Mouse (Mus musculus): ENCODE results near the gene Ssbp2. TPM values are rescaled to one million over a fixed set of nuclear protein-coding genes. Genes with fewer than 3 reads are reported as not detected.

The Ssbp2 gene
- polyA plus RNA-seq, 1 experiment = 107 TPM

- H3K4me3 ChIP-seq (ENCODE audit: insufficient read depth, low read length) = no peak overlapping the region
- H3K27ac ChIP-seq (ENCODE audit: insufficient read depth, low read length) = no peak overlapping the region
- no peak for TF ChIP-seq POLR2A (IDR thresholded peaks at IDR 0.05; ENCODE audit: extremely low read depth, insufficient read depth, low read length)
- H3K4me1 ChIP-seq (ENCODE audit: control insufficient read depth, insufficient read depth, low read length) = no peaks in the 10 kb centered on the region
These were observed 139.5 kb downstream of the Ssbp2 start for GRCm38 (mm10) chr13:91599594-91599993.

- no peak overlapping the region for H3K4me3 ChIP-seq (ENCODE audit: insufficient read depth, low read length)
- no peak overlapping the region for H3K27ac ChIP-seq (ENCODE audit: insufficient read depth, low read length)
- H3K4me1 ChIP-seq (ENCODE audit: control insufficient read depth, insufficient read depth, low read length) = no peaks in the 10 kb centered on the region
- TF ChIP-seq POLR2A (IDR thresholded peaks at IDR 0.05; ENCODE audit: extremely low read depth, insufficient read depth, low read length) (no peak), CTCF (IDR thresholded peaks at IDR 0.05; ENCODE audit: extremely low read depth, insufficient read depth, low read length) (no peak)
These were observed 145.2 kb downstream of the Ssbp2 start for GRCm38 (mm10) chr13:91605043-91605840.

- TF ChIP-seq POLR2A (IDR thresholded peaks at IDR 0.05; ENCODE audit: extremely low read depth, insufficient read depth, low read length) (no peak), CTCF (IDR thresholded peaks at IDR 0.05; ENCODE audit: extremely low read depth, insufficient read depth, low read length) (no peak)
- H3K4me3 ChIP-seq (ENCODE audit: insufficient read depth, low read length) = no peak overlapping the region
These were observed 150.5 kb downstream of the Ssbp2 start for GRCm38 (mm10) chr13:91610601-91611000.

GRCm38 (mm10) chr13:91611909-91612308, 151.8 kb downstream of the Ssbp2 start:
- TF ChIP-seq POLR2A (IDR thresholded peaks at IDR 0.05; ENCODE audit: extremely low read depth, insufficient read depth, low read length) = no peak
- no peak for TF ChIP-seq CTCF (IDR thresholded peaks at IDR 0.05; ENCODE audit: extremely low read depth, insufficient read depth, low read length)

More at GRCm38 (mm10) chr13:91610601-91611000, 150.5 kb downstream of the Ssbp2 start:
- H3K27ac ChIP-seq (ENCODE audit: insufficient read depth, low read length) = no peak overlapping the region
- no peaks in the 10 kb centered on the region for H3K4me1 ChIP-seq (ENCODE audit: control insufficient read depth, insufficient read depth, low read length)

GRCm38 (mm10) chr13:91612578-91612977, 152.5 kb downstream of the Ssbp2 start:
- Histone ChIP-seq H3K4me1 (ENCODE audit: control insufficient read depth, insufficient read depth, low read length) (no peaks in the 10 kb centered on the region), H3K4me3 (ENCODE audit: insufficient read depth, low read length) (no peak overlapping the region), H3K27ac (ENCODE audit: insufficient read depth, low read length) (no peak overlapping the region)
- no peak for TF ChIP-seq POLR2A (IDR thresholded peaks at IDR 0.05; ENCODE audit: extremely low read depth, insufficient read depth, low read length)
- TF ChIP-seq CTCF (IDR thresholded peaks at IDR 0.05; ENCODE audit: extremely low read depth, insufficient read depth, low read length) = no peak

More at GRCm38 (mm10) chr13:91611909-91612308, 151.8 kb downstream of the Ssbp2 start:
- H3K4me1 ChIP-seq (ENCODE audit: control insufficient read depth, insufficient read depth, low read length) = no peaks in the 10 kb centered on the region
- no peak overlapping the region for H3K4me3 ChIP-seq (ENCODE audit: insufficient read depth, low read length)
- H3K27ac ChIP-seq (ENCODE audit: insufficient read depth, low read length) = no peak overlapping the region

- no peak overlapping the region for H3K27ac ChIP-seq (ENCODE audit: insufficient read depth, low read length)
- no peak overlapping the region for H3K4me3 ChIP-seq (ENCODE audit: insufficient read depth, low read length)
- no peaks in the 10 kb centered on the region for H3K4me1 ChIP-seq (ENCODE audit: control insufficient read depth, insufficient read depth, low read length)
- no peak for TF ChIP-seq CTCF (IDR thresholded peaks at IDR 0.05; ENCODE audit: extremely low read depth, insufficient read depth, low read length)
- no peak for TF ChIP-seq POLR2A (IDR thresholded peaks at IDR 0.05; ENCODE audit: extremely low read depth, insufficient read depth, low read length)
These were observed 156.0 kb downstream of the Ssbp2 start for GRCm38 (mm10) chr13:91616050-91616449.

- H3K4me1 ChIP-seq (ENCODE audit: control insufficient read depth, insufficient read depth, low read length) = no peaks in the 10 kb centered on the region
- TF ChIP-seq CTCF (IDR thresholded peaks at IDR 0.05; ENCODE audit: extremely low read depth, insufficient read depth, low read length) = no peak
- no peak for TF ChIP-seq POLR2A (IDR thresholded peaks at IDR 0.05; ENCODE audit: extremely low read depth, insufficient read depth, low read length)
- H3K4me3 ChIP-seq (ENCODE audit: insufficient read depth, low read length) = no peak overlapping the region
These were observed 156.8 kb downstream of the Ssbp2 start for GRCm38 (mm10) chr13:91616876-91617275.

GRCm38 (mm10) chr13:91619431-91619830, 159.3 kb downstream of the Ssbp2 start:
- no peak for TF ChIP-seq CTCF (IDR thresholded peaks at IDR 0.05; ENCODE audit: extremely low read depth, insufficient read depth, low read length)
- no peak for TF ChIP-seq POLR2A (IDR thresholded peaks at IDR 0.05; ENCODE audit: extremely low read depth, insufficient read depth, low read length)
- Histone ChIP-seq H3K27ac (ENCODE audit: insufficient read depth, low read length) (no peak overlapping the region), H3K4me1 (ENCODE audit: control insufficient read depth, insufficient read depth, low read length) (no peaks in the 10 kb centered on the region), H3K4me3 (ENCODE audit: insufficient read depth, low read length) (no peak overlapping the region)

More at GRCm38 (mm10) chr13:91616876-91617275, 156.8 kb downstream of the Ssbp2 start:
- no peak overlapping the region for H3K27ac ChIP-seq (ENCODE audit: insufficient read depth, low read length)

GRCm38 (mm10) chr13:91620541-91620940, 160.5 kb downstream of the Ssbp2 start:
- Histone ChIP-seq H3K4me3 (ENCODE audit: insufficient read depth, low read length) (no peak overlapping the region), H3K27ac (ENCODE audit: insufficient read depth, low read length) (no peak overlapping the region), H3K4me1 (ENCODE audit: control insufficient read depth, insufficient read depth, low read length) (no peaks in the 10 kb centered on the region)
- TF ChIP-seq POLR2A (IDR thresholded peaks at IDR 0.05; ENCODE audit: extremely low read depth, insufficient read depth, low read length) (no peak), CTCF (IDR thresholded peaks at IDR 0.05; ENCODE audit: extremely low read depth, insufficient read depth, low read length) (no peak)

GRCm38 (mm10) chr13:91631291-91631799, 171.3 kb downstream of the Ssbp2 start:
- Histone ChIP-seq H3K4me3 (ENCODE audit: insufficient read depth, low read length) (no peak overlapping the region), H3K4me1 (ENCODE audit: control insufficient read depth, insufficient read depth, low read length) (no peaks in the 10 kb centered on the region), H3K27ac (ENCODE audit: insufficient read depth, low read length) (no peak overlapping the region)
- TF ChIP-seq POLR2A (IDR thresholded peaks at IDR 0.05; ENCODE audit: extremely low read depth, insufficient read depth, low read length) = no peak
- TF ChIP-seq CTCF (IDR thresholded peaks at IDR 0.05; ENCODE audit: extremely low read depth, insufficient read depth, low read length) = no peak

Measured in cortical plate, adult 2 months (tissue).